Mouse (Mus musculus): ENCODE results near the gene Pkmyt1. TPM values are rescaled to one million over a fixed set of nuclear protein-coding genes. Genes with fewer than 3 reads are reported as not detected.

Gene Pkmyt1
- 32.4 and 32.7 TPM in 2 replicates for polyA plus RNA-seq (2016; fragmentation: Nextera tagmentation; extraction: Ambion mirVana)

DNA sequence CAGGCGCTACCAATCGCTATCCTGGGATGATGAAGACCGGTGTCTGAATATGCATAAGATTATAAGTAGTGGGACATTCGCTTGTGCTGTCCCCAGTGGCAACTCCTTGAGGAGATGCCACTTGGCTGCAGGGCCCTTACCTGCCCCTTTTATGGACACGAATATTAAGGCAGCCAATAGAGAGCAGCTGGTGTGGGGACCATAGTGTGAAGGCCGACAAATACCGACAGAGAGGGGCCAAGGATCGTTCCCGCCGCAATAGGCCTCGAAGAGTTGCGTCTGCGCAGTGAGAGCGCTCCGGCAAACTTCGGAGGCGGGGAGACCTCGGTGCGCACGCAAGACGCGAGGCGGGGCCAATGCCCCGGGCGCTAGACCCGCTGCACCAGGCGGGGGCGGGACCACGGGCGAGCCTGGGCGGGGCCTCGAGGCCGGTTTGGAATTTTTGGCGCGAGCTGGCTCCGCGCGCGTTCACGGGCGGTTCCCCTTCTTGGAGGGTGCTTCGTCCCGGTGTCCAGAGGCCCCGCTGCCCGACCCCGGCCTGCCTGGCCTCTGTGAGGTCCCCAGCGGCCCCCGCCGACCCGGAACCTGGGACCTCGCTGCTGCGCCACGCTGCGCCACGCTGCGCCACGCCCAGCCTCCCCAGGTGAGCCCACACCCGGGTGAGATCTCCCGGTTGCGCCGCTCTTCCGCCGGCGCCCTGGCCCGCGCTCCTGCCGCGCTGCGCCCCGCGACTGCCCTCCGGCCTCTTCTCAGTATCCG, at the start of gene Pkmyt1:
Gene Pkmyt1 (plus strand): TSS at position 338 of the 759 bp plus-strand sequence.
- H3K9ac ChIP-seq, result peak within 1 kb of the TSS; percentile 87
- peak within 1 kb of the TSS; percentile 89 for H3K4me3 ChIP-seq
- peak within 1 kb of the TSS; percentile 72 for H3K4me2 ChIP-seq
- peaks cover 8% of the 10 kb centered on the region for H3K4me1 ChIP-seq (replicated peaks)
- peak; percentile 95 for ATAC-seq (ENCODE audit: insufficient number of reproducible peaks, low FRiP score)
- peaks cover 3% of the 10 kb centered on the region; the same call in 1 of the 2 replicates for H3K27me3 ChIP-seq (replicated peaks)
- no peaks in the 10 kb centered on the region for H3K36me3 ChIP-seq
- 2% methylated on average over 72 of the region's 73 CpGs for WGBS
- H3K9me3 ChIP-seq (replicated peaks), result no peaks in the 10 kb centered on the region
- H3K27ac ChIP-seq (ENCODE audit: poor library complexity, severe bottlenecking), result peak within 1 kb of the TSS; percentile 91

DNA sequence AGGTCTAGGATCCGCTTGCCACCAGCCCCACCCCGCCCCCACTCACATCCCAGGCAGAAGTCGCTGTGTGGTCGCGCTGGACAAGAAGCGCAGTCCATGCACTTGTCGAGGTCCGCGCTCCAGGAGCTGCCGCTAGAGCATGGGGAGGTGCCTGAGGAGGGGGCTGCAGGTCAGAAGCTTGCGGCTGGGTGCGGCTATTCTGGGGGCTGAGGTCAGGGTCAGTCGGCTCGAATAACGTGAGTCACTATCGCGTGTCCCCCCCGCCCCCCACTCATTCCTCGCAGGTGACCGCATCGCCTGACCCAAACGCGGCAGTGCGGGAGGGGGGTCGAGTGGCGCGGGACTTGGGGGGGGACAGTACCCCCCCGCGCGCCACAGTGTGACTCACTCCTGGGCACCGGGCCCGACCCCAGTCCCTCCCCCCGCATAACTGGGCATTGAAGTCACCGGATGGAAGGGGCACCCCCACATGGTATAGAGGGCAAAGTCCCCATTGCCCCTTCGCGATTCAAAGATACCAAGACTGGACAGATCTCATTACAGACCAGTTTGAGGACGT, 49.6 kb upstream of the Pkmyt1 start:
- peak overlapping the region; percentile 72 for H3K4me3 ChIP-seq
- H3K9me3 ChIP-seq (replicated peaks), result no peaks in the 10 kb centered on the region
- H3K9ac ChIP-seq, result peak overlapping the region; percentile 86
- under 1% methylated on average over 37 of the region's 37 CpGs for WGBS
- peaks cover 8% of the 10 kb centered on the region; the same call in 1 of the 2 replicates for H3K36me3 ChIP-seq
- peak overlapping the region; percentile 96 for H3K27ac ChIP-seq (ENCODE audit: poor library complexity, severe bottlenecking)
- peak; percentile 10; the same call in 1 of the 2 replicates for ATAC-seq (ENCODE audit: insufficient number of reproducible peaks, low FRiP score)
- H3K27me3 ChIP-seq (replicated peaks), result peaks cover 35% of the 10 kb centered on the region
- H3K4me1 ChIP-seq (replicated peaks), result peaks cover 33% of the 10 kb centered on the region
- peak overlapping the region; percentile 88 for H3K4me2 ChIP-seq

DNA sequence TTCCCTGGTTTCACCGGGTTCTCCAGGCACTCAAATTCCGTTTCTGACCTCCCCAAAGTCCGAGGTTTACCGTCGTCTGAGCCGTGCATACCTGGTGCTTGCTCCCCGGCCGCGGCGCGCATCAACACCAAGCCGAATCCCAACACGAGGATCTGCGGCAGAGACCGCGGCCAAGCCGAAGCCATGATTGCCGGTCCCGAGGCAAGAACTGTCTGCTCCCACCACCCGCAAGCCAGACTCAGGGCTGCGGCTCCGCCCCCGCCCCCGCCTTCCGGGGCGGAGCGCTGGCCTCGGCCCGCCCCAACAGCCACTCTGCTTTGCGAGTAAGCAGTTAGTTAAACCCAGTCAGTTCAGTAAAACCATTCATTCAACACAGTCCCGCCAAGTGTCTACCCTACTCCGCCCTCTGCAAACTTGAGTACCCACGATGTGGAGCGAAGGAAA, 48.9 kb upstream of the Pkmyt1 start, which contains the start of gene Tnfrsf12a:
Gene Tnfrsf12a (minus strand): TSS at position 233 of the 444 bp plus-strand sequence.
- Histone ChIP-seq H3K4me2 (peak within 1 kb of the TSS; percentile 88), H3K9ac (peak within 1 kb of the TSS; percentile 86), H3K4me3 (peak within 1 kb of the TSS; percentile 72), H3K36me3 (peaks cover 4% of the 10 kb centered on the region; the same call in 1 of the 2 replicates), H3K4me1 (replicated peaks) (peaks cover 29% of the 10 kb centered on the region), H3K27me3 (replicated peaks) (peaks cover 42% of the 10 kb centered on the region), H3K9me3 (replicated peaks) (no peaks in the 10 kb centered on the region), H3K27ac (ENCODE audit: poor library complexity, severe bottlenecking) (peak within 1 kb of the TSS; percentile 96)
- WGBS, result under 1% methylated on average over 34 of the region's 34 CpGs
- peak; percentile 55; the same call in 1 of the 2 replicates for ATAC-seq (ENCODE audit: insufficient number of reproducible peaks, low FRiP score)

DNA sequence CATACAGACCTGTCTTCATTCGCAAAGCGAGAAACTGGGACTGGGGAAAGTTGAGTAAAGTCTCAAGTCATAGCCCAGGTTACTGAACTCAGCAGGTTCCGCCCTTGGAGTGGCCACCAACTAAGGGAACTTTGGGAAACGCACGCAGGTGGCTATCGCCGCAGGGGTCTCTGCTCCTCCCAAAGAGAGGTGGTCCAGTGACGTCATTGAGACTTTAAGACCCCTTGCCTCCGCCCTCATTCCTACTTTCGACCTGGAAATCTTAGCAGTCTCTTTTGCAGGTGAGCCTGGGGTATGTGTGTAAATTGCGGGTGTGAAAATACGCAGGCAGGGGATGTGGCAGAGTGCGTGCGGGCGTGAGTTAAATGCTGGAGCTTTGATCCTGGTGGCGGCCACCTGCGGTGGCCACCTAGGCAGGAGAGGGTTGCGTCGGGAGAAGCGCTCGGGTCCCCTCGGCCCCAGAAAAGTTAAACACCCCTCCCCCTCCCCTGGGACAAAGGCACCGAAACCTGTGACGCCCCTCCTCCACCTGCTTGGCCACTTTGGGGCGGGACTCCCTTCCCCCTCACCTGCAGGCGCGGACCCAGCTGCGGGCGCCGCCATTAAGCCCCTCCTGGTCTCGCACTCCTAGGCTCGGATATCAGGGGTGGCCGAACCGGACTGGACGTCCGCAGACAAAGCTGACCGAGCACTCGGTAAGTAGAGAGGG, 46.9 kb upstream of the Pkmyt1 start, which contains the start of gene Cldn6:
Gene Cldn6 (plus strand): TSS at position 123 of the 709 bp plus-strand sequence.
- Histone ChIP-seq H3K36me3 (peaks cover 4% of the 10 kb centered on the region; the same call in 1 of the 2 replicates), H3K4me3 (peak within 1 kb of the TSS; percentile 12), H3K9ac (no peak within 1 kb of the TSS), H3K27ac (ENCODE audit: poor library complexity, severe bottlenecking) (no peak within 1 kb of the TSS), H3K27me3 (replicated peaks) (peaks cover 62% of the 10 kb centered on the region), H3K4me2 (peak within 1 kb of the TSS; percentile 48), H3K9me3 (replicated peaks) (no peaks in the 10 kb centered on the region), H3K4me1 (replicated peaks) (peaks cover 24% of the 10 kb centered on the region)
- ATAC-seq (ENCODE audit: insufficient number of reproducible peaks, low FRiP score), result no peak
- 2% methylated on average over 38 of the region's 38 CpGs for WGBS

DNA sequence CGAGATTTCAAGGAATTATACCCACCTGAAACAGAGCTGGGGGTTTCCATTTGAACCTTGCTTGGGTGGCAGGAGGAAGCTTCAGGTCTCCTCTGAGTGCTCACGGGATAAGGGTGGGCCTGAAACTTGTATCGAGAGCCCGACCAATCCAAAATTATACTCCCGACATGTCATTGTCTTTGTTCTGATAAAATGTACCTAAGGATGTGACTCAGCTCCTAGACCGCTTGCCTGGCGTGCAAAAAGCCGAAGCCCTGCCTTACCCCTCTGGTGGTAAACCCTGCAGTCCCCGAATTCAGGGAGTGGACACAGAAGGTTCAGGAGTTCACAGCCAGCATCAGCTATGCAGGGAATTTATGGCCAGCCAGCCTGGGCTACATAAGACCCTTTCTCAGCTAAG, 45.8 kb upstream of the Pkmyt1 start:
- Histone ChIP-seq H3K4me3 (no peak overlapping the region), H3K4me1 (replicated peaks) (peaks cover 14% of the 10 kb centered on the region), H3K9me3 (replicated peaks) (no peaks in the 10 kb centered on the region), H3K27ac (ENCODE audit: poor library complexity, severe bottlenecking) (no peak overlapping the region), H3K36me3 (peaks cover 3% of the 10 kb centered on the region; the same call in 1 of the 2 replicates), H3K4me2 (no peak overlapping the region), H3K27me3 (replicated peaks) (peaks cover 72% of the 10 kb centered on the region), H3K9ac (no peak overlapping the region)
- 56% methylated on average over 9 of the region's 9 CpGs for WGBS
- no peak for ATAC-seq (ENCODE audit: insufficient number of reproducible peaks, low FRiP score)

DNA sequence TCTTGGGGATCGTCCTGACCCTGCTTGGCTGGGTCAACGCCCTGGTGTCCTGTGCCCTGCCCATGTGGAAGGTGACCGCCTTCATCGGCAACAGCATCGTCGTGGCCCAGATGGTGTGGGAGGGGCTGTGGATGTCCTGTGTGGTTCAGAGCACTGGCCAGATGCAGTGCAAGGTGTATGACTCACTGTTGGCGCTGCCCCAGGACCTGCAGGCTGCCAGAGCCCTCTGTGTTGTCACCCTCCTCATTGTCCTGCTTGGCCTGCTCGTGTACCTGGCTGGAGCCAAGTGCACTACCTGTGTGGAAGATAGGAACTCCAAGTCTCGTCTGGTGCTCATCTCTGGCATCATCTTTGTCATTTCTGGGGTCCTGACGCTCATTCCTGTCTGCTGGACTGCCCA, 45.0 kb upstream of the Pkmyt1 start:
- Histone ChIP-seq H3K36me3 (no peaks in the 10 kb centered on the region), H3K27me3 (replicated peaks) (peaks cover 76% of the 10 kb centered on the region), H3K9me3 (replicated peaks) (no peaks in the 10 kb centered on the region), H3K27ac (ENCODE audit: poor library complexity, severe bottlenecking) (no peak overlapping the region), H3K4me2 (no peak overlapping the region), H3K9ac (no peak overlapping the region), H3K4me1 (replicated peaks) (peaks cover 7% of the 10 kb centered on the region; the same call in 1 of the 2 replicates), H3K4me3 (no peak overlapping the region)
- 70% methylated on average over 10 of the region's 10 CpGs for WGBS
- no peak for ATAC-seq (ENCODE audit: insufficient number of reproducible peaks, low FRiP score)

DNA sequence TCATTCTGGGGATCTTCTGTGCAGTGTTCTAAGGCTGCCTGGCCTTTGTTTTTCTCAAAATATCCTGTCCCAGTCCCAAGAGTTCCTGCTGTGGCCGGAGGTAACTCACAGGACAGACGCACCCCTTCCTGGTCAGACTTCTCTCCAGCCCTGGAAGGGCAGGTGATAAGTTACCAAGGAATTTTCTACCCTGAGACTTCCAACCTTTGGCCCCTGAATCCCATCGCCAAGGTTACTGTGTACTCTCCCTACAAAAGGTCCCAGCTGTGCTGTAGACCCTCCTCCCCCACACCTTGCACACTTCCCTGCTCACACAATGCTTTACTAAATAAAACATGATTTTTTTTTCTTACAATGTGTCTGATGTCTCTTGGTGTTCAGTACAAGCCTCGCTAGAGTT, 44.0 kb upstream of the Pkmyt1 start:
- no peak overlapping the region for H3K4me2 ChIP-seq
- ATAC-seq (ENCODE audit: insufficient number of reproducible peaks, low FRiP score), result no peak
- 52% methylated on average over 4 of the region's 4 CpGs for whole genome bisulfite sequencing
- no peaks in the 10 kb centered on the region for H3K9me3 ChIP-seq (replicated peaks)
- H3K27ac ChIP-seq (ENCODE audit: poor library complexity, severe bottlenecking), result no peak overlapping the region
- H3K9ac ChIP-seq, result peak overlapping the region; percentile 37
- H3K36me3 ChIP-seq, result no peaks in the 10 kb centered on the region
- H3K27me3 ChIP-seq (replicated peaks), result peaks cover 76% of the 10 kb centered on the region
- 0 out of 2 replicates have a peak, but pooled peaks cover 6% of the 10 kb centered on the region for H3K4me1 ChIP-seq (replicated peaks)
- H3K4me3 ChIP-seq, result no peak overlapping the region

DNA sequence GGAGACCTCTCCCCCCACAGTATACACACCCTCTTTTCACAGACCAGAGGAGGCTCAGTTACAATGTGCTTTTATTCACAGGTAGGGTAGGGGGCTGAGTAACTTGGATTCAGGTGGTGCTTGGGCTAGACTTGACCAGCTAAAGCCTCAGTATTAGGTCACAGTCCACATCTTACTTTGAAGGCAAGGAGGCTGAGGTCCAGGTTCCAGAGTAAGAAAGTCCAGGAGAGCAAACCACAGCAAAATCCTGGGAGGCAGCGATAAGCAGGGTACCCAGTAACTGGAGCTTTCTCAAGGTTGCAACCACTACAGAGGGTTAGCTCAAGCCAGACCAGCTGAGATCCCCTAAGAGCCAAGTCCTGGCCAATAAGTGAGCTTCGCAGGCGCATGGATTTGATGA, 43.6 kb upstream of the Pkmyt1 start:
- H3K36me3 ChIP-seq, result no peaks in the 10 kb centered on the region
- H3K4me2 ChIP-seq, result no peak overlapping the region
- no peaks in the 10 kb centered on the region for H3K9me3 ChIP-seq (replicated peaks)
- 51% methylated on average over 3 of the region's 3 CpGs for WGBS
- peaks cover 76% of the 10 kb centered on the region for H3K27me3 ChIP-seq (replicated peaks)
- H3K4me1 ChIP-seq (replicated peaks), result 0 out of 2 replicates have a peak, but pooled peaks cover 6% of the 10 kb centered on the region
- H3K4me3 ChIP-seq, result no peak overlapping the region
- no peak overlapping the region for H3K27ac ChIP-seq (ENCODE audit: poor library complexity, severe bottlenecking)
- no peak overlapping the region for H3K9ac ChIP-seq
- no peak for ATAC-seq (ENCODE audit: insufficient number of reproducible peaks, low FRiP score)

DNA sequence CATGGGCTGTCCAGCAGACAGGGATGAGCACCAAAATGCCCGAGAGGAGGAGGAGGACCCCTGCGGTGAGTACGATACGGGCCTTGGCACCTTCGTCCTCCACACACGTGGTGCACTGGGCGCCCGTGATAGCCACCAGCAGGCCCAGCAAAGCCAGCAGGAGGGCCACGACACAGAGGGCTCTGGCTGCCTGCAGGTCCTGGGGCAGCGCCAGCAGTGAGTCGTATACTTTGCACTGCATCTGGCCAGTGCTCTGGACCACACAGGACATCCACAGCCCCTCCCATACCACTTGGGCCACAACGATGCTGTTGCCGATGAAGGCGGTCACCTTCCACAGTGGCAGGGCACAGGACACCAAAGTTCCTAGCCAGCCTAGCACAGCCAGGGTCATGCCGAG, 42.9 kb upstream of the Pkmyt1 start:
- Histone ChIP-seq H3K9me3 (replicated peaks) (no peaks in the 10 kb centered on the region), H3K9ac (no peak overlapping the region), H3K4me3 (no peak overlapping the region), H3K27ac (ENCODE audit: poor library complexity, severe bottlenecking) (no peak overlapping the region), H3K4me1 (replicated peaks) (0 out of 2 replicates have a peak, but pooled peaks cover 6% of the 10 kb centered on the region), H3K4me2 (no peak overlapping the region), H3K27me3 (replicated peaks) (peaks cover 74% of the 10 kb centered on the region), H3K36me3 (no peaks in the 10 kb centered on the region)
- ATAC-seq (ENCODE audit: insufficient number of reproducible peaks, low FRiP score), result no peak
- 15% methylated on average over 15 of the region's 15 CpGs for WGBS

DNA sequence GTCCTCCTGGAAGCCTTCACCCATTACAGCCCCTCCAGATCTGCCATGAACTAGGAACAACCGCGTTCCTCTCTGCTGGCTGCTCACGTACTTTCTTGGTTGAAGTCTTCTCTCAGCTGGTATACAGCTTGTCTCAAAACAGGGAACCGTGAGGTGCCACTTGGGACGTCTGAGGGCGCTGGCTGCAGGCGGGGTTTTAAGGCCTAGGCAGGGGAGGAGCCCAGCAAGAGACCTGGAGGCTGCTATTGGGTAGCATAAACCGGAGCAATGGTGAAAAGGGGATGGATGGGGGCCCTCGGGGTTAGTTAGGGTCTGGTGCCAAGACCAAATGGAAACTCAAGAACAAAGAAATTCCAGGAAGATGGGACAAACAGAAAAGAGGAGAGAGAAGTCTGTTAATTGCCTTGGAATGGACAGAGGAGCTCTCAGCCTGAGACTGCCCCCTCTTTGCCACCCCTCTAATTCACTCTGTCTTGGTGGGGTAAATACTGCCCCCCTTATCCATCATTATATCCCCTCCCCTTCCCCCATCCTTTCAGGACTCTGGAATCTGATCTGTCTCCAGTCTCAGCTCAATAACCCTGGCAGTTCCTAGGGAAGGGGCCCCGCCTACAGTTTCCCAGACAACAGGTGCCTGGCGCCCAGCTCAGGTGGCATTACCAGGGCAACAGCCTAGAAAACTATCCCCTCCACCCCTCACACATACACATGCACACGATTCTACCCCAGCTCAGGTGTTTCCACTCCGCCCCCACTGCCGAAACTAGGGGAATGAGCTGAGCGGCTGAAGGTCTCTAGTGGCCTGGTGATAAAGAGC, 42.1 kb upstream of the Pkmyt1 start, which contains the start of gene Cldn9:
Gene Cldn9 (minus strand): TSS at position 171 of the 817 bp plus-strand sequence.
- Histone ChIP-seq H3K36me3 (no peaks in the 10 kb centered on the region), H3K4me1 (replicated peaks) (0 out of 2 replicates have a peak, but pooled peaks cover 6% of the 10 kb centered on the region), H3K27me3 (replicated peaks) (peaks cover 66% of the 10 kb centered on the region), H3K27ac (ENCODE audit: poor library complexity, severe bottlenecking) (no peak within 1 kb of the TSS), H3K9ac (no peak within 1 kb of the TSS), H3K4me2 (no peak within 1 kb of the TSS), H3K4me3 (no peak within 1 kb of the TSS), H3K9me3 (replicated peaks) (no peaks in the 10 kb centered on the region)
- 25% methylated on average over 15 of the region's 15 CpGs for WGBS
- no peak for ATAC-seq (ENCODE audit: insufficient number of reproducible peaks, low FRiP score)
